Mouse (Mus musculus) intestine, embryonic 16.5 days (tissue): ENCODE data around the gene Lax1. TPM values are rescaled to one million over a fixed set of nuclear protein-coding genes. Genes with fewer than 3 reads are reported as not detected.

Source experiments
- microRNA-seq: library from miRNA; unstranded; fragments of <30 nt; microRNA quantifications from one replicate; pipeline ENCODE4, GENCODE M21; 2016
- polyA plus RNA-seq: library from polyadenylated mRNA; unstranded; fragments of >200 nt; fragmentation: Nextera tagmentation; extraction: Ambion mirVana; gene quantifications from 2 replicates; pipeline ENCODE4 v1.2.1, GENCODE M21; 2015

Gene Lax1
- polyA plus RNA-seq, 1 experiment from 2014 or later = 0.66 TPM

Small RNAs within 50 kb of the gene (microRNA-seq; reads per million reads assigned to microRNA genes)
- 1.1 reads per million for gene Mir6903

Other genes starting within 250 kb of the Lax1 start
- gene Snrpe, start 79.8 kb downstream of the Lax1 start, polyA plus RNA-seq = 451 and 495 TPM in 2 replicates
- not detected in 2 replicates for gene Zbed6, start 29.2 kb downstream of the Lax1 start, polyA plus RNA-seq
- 3.2 TPM in 2 replicates for gene Gm38394, start 28.8 kb downstream of the Lax1 start, polyA plus RNA-seq
- 14.8 and 14.9 TPM in 2 replicates for gene Atp2b4, start 110.9 kb upstream of the Lax1 start, polyA plus RNA-seq
- gene Optc, start 217.9 kb upstream of the Lax1 start, polyA plus RNA-seq = 1.1 and 1.3 TPM in 2 replicates
- gene Prelp, start 231.3 kb upstream of the Lax1 start, polyA plus RNA-seq = 2.7 and 2.9 TPM in 2 replicates